8 mouse cellular contexts compared by ENCODE assay signal in the genomic region with DNA sequence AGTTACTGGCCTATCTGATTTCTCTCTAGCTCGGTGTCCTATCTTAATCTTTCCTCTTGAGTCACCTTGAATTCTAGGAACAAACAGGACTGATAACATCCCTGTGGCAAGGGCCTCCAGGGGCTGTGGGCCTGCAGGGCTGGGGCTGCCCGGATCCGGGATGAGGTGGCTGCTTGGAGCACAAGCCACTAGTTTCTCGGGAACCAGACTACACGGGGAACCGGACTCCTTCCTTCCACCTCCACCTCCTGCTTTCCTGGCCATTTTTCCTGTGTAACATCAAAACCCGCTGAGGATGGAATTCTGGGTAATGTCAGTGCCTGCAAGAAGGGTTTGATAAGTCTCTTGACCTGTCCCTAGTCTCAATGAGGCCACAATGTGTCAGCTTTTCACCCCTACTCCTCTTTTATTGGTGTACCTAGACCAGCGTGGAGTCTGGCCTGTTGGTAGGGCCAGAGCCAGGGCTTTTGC. TPM values are rescaled to one million over a fixed set of nuclear protein-coding genes. Genes with fewer than 3 reads are reported as not detected.
DNase-seq lines count a peak whose midpoint lies in the region; ATAC-seq and TF ChIP-seq lines count a peak whose summit lies in the region.

No protein-coding gene starts in this region.

- H3K9ac ChIP-seq in kidney, embryonic 15.5 days = no peak overlapping the region
- 0 out of 2 replicates have a peak overlapping the region, but pooled peaks have one; percentile 1 for H3K9ac ChIP-seq in midbrain, postnatal 0 days (replicated peaks; ENCODE audit: low read length, poor library complexity, severe bottlenecking)

- H3K9me3 ChIP-seq in kidney, embryonic 15.5 days (replicated peaks) = no peaks in the 10 kb centered on the region
- H3K9me3 ChIP-seq in midbrain, postnatal 0 days (ENCODE audit: low read length) = no peaks in the 10 kb centered on the region

- ATAC-seq in kidney, embryonic 15.5 days (replicated peaks; ENCODE audit: low FRiP score) = no peak
- ATAC-seq in midbrain, postnatal 0 days (ENCODE audit: low FRiP score) = no peak

- WGBS in kidney, embryonic 15.5 days = 61% methylated on average over 8 of the region's 8 CpGs
- WGBS in midbrain, postnatal 0 days = 73% methylated on average over 8 of the region's 8 CpGs

- H3K4me1 ChIP-seq in testis, adult 2 months (ENCODE audit: control insufficient read depth, insufficient read depth, low read length) = peaks cover 25% of the 10 kb centered on the region
- H3K4me1 ChIP-seq in kidney, embryonic 15.5 days = peaks cover 41% of the 10 kb centered on the region
- peaks cover 3% of the 10 kb centered on the region for H3K4me1 ChIP-seq in midbrain, postnatal 0 days (ENCODE audit: insufficient read depth, low read length)

- no peaks in the 10 kb centered on the region for H3K27me3 ChIP-seq in testis, adult 2 months (ENCODE audit: control insufficient read depth, insufficient read depth, low read length)
- no peaks in the 10 kb centered on the region for H3K27me3 ChIP-seq in kidney, embryonic 15.5 days
- H3K27me3 ChIP-seq in midbrain, postnatal 0 days (ENCODE audit: insufficient read depth, low read length) = no peaks in the 10 kb centered on the region

- H3K4me3 ChIP-seq in testis, adult 2 months (ENCODE audit: control insufficient read depth, low read depth, low read length) = peak overlapping the region; percentile 22
- peak overlapping the region; percentile 91 for H3K4me3 ChIP-seq in kidney, embryonic 15.5 days (replicated peaks)
- H3K4me3 ChIP-seq in midbrain, postnatal 0 days (ENCODE audit: low read depth, low read length) = peak overlapping the region; percentile 97; the same call in 1 of the 2 replicates

- TF ChIP-seq CTCF in testis, adult 2 months (IDR thresholded peaks at IDR 0.05; ENCODE audit: control insufficient read depth, insufficient read depth, insufficient replicate concordance, low read depth, low read length) = no peak
- TF ChIP-seq CTCF in midbrain, postnatal 0 days (IDR thresholded peaks at IDR 0.05) = no peak

- peak overlapping the region; percentile 67 for H3K4me2 ChIP-seq in kidney, embryonic 15.5 days
- peak overlapping the region; percentile 59 for H3K4me2 ChIP-seq in midbrain, postnatal 0 days (ENCODE audit: low read depth, low read length, poor library complexity, severe bottlenecking)

- peak; percentile 32 to 38 for DNase-seq in adrenal gland, adult 18-20 months (ENCODE audit: low spot score in 2 of 2)
- no peak for DNase-seq in adrenal gland, postnatal 25 days
- DNase-seq in testis, postnatal 10 days (ENCODE audit: low spot score) = no peak
- DNase-seq in midbrain, postnatal 0 days (ENCODE audit: low spot score) = no peak
- DNase-seq in natural killer cell, adult 2 months (ENCODE audit: low spot score in 2 of 2) = no peak
- no peak for DNase-seq in frontal cortex, postnatal 10 days (ENCODE audit: low spot score in 2 of 2)

- peak overlapping the region; percentile 54 for H3K27ac ChIP-seq in testis, adult 2 months (ENCODE audit: control insufficient read depth, insufficient read depth, low read depth, low read length)
- H3K27ac ChIP-seq in kidney, embryonic 15.5 days = peak overlapping the region; percentile 100
- H3K27ac ChIP-seq in midbrain, postnatal 0 days (ENCODE audit: low read depth, low read length) = peak overlapping the region; percentile 100

- no peak for TF ChIP-seq POLR2A in testis, adult 2 months (IDR thresholded peaks at IDR 0.05; ENCODE audit: control insufficient read depth, low read depth, low read length)

- H3K36me3 ChIP-seq in testis, adult 2 months (ENCODE audit: control insufficient read depth, insufficient read depth, low read length) = no peaks in the 10 kb centered on the region
- no peaks in the 10 kb centered on the region for H3K36me3 ChIP-seq in kidney, embryonic 15.5 days
- no peaks in the 10 kb centered on the region for H3K36me3 ChIP-seq in midbrain, postnatal 0 days (ENCODE audit: insufficient read depth, low read length)

RNA-seq across cellular contexts. Expression of gene Bicral, which starts 3.6 kb away (rescaled TPM):
- total RNA-seq in adrenal gland, adult 18-20 months (2021) = 10 to 100 TPM; 16.7 to 18.2 TPM
- 24.6 and 26.0 TPM in 2 replicates for total RNA-seq in adrenal gland, postnatal 25 days (2021)
- polyA plus RNA-seq in testis, adult 2 months (2012; rRNA removed) = 11.0 and 13.2 TPM in 2 replicates
- polyA plus RNA-seq in kidney, embryonic 15.5 days (2015; fragmentation: Nextera tagmentation; extraction: Ambion mirVana) = 4.2 and 4.9 TPM in 2 replicates
- 31.2 and 31.6 TPM in 2 replicates for total RNA-seq in midbrain, postnatal 0 days (2014; rRNA removed)
- polyA plus RNA-seq in midbrain, postnatal 0 days (2015; fragmentation: Nextera tagmentation; extraction: Ambion mirVana) = 6.5 and 7.0 TPM in 2 replicates

RNA-seq across cellular contexts. Expression of gene Tbcc, which starts 35.8 kb away (rescaled TPM):
- total RNA-seq in adrenal gland, adult 18-20 months (2021) = 10 to 100 TPM; 19.6 to 23.9 TPM
- total RNA-seq in adrenal gland, postnatal 25 days (2021) = 19.7 and 24.3 TPM in 2 replicates
- 54.5 and 61.3 TPM in 2 replicates for polyA plus RNA-seq in testis, adult 2 months (2012; rRNA removed)
- 59.3 and 59.7 TPM in 2 replicates for polyA plus RNA-seq in kidney, embryonic 15.5 days (2015; fragmentation: Nextera tagmentation; extraction: Ambion mirVana)
- total RNA-seq in midbrain, postnatal 0 days (2014; rRNA removed) = 43.1 and 46.3 TPM in 2 replicates
- 49.9 and 51.2 TPM in 2 replicates for polyA plus RNA-seq in midbrain, postnatal 0 days (2015; fragmentation: Nextera tagmentation; extraction: Ambion mirVana)

RNA-seq across cellular contexts. Expression of gene Prph2, which starts 55.6 kb away (rescaled TPM):
- not detected for total RNA-seq in adrenal gland, adult 18-20 months (2021)
- not detected in 2 replicates for total RNA-seq in adrenal gland, postnatal 25 days (2021)
- 2.0 and 2.9 TPM in 2 replicates for polyA plus RNA-seq in testis, adult 2 months (2012; rRNA removed)
- 0.08 TPM in 1 of 2 replicates, not detected in the other for polyA plus RNA-seq in kidney, embryonic 15.5 days (2015; fragmentation: Nextera tagmentation; extraction: Ambion mirVana)
- total RNA-seq in midbrain, postnatal 0 days (2014; rRNA removed) = not detected in 2 replicates
- not detected in 2 replicates for polyA plus RNA-seq in midbrain, postnatal 0 days (2015; fragmentation: Nextera tagmentation; extraction: Ambion mirVana)

Comparison
In these comparisons a context has a peak if more than half of its experiments do, and no peak if none do; other contexts are left out.
1. DNase-seq: peak in adrenal gland, adult 18-20 months (2 of 2); none in adrenal gland, postnatal 25 days (single experiment), testis, postnatal 10 days (single experiment), midbrain, postnatal 0 days (single experiment), natural killer cell, adult 2 months (0 of 2) and frontal cortex, postnatal 10 days (0 of 2).
2. H3K4me3 ChIP-seq: peak in every context shown above with its lines; median percentile 97 in midbrain, postnatal 0 days; 91 in kidney, embryonic 15.5 days; 22 in testis, adult 2 months.
3. Peak in every context shown above with its lines, with median percentiles within 50 percentile points of each other: H3K27ac ChIP-seq.